Mouse (Mus musculus) kidney, embryonic 16.5 days (tissue): ENCODE data around the gene Hist1h2bm. TPM values are rescaled to one million over a fixed set of nuclear protein-coding genes. Genes with fewer than 3 reads are reported as not detected.
"Not testable (repeated sequence)": the region's sequence is repeated elsewhere in the genome, so short reads cannot be mapped to it uniquely, and the experiment has no call there.

Experiments
- ATAC-seq: fragments of 200-750 bp; cut with Nextera tagmentation; 2 replicates; pipeline ENCODE4 v1.8.0; 2017; ENCODE audit warnings: moderate TSS enrichment; ENCODE audit not compliant: low FRiP score, low TSS enrichment
- H3K27ac ChIP-seq: fragments of 300-500 bp; sonication (generic); 2 replicates; pipeline ENCODE4 v1.5.1; 2014; ENCODE audit warnings: low read length
- H3K27me3 ChIP-seq: fragments of 300-500 bp; sonication (generic); 2 replicates; pipeline ENCODE4 v1.6.1; 2014; ENCODE audit warnings: low read length, control low read depth, mixed read lengths; ENCODE audit not compliant: insufficient read depth
- H3K36me3 ChIP-seq: fragments of 300-500 bp; sonication (generic); 2 replicates; pipeline ENCODE4 v1.6.1; 2014; ENCODE audit warnings: low read length, control low read depth, mixed read lengths; ENCODE audit not compliant: insufficient read depth
- H3K4me1 ChIP-seq: fragments of 300-500 bp; sonication (generic); 2 replicates; pipeline ENCODE4 v1.6.1; 2014; ENCODE audit warnings: low read length, control low read depth, mixed read lengths; ENCODE audit not compliant: insufficient read depth
- H3K4me2 ChIP-seq: fragments of 300-500 bp; sonication (generic); replicated peaks from 2 replicates; pipeline ENCODE4 v1.6.1; 2014; ENCODE audit warnings: low read depth, low read length
- H3K4me3 ChIP-seq: fragments of 300-500 bp; sonication (generic); 2 replicates; pipeline ENCODE4 v1.5.1; 2014; ENCODE audit warnings: mild to moderate bottlenecking, low read length
- H3K9ac ChIP-seq: fragments of 300-500 bp; sonication (generic); replicated peaks from 2 replicates; pipeline ENCODE4 v1.6.1; 2014; ENCODE audit warnings: low read length
- H3K9me3 ChIP-seq: fragments of 300-500 bp; sonication (generic); 2 replicates; pipeline ENCODE4 v1.6.1; 2016; ENCODE audit warnings: low read length, control low read depth
- WGBS: fragments of 180-500 bp; shearing (Covaris S2); extraction: QIAGEN DNeasy Blood & Tissue Kit; methylation state at CpG from one replicate; pipeline ENCODE4 v1.1.7; 2014; 5-methylcytosine and 5-hydroxymethylcytosine counted together
- microRNA-seq: library from miRNA; unstranded; fragments of <30 nt; microRNA quantifications from one replicate; pipeline ENCODE4, GENCODE M21; 2016
- polyA plus RNA-seq: library from polyadenylated mRNA; unstranded; fragments of >200 nt; fragmentation: Nextera tagmentation; extraction: Ambion mirVana; gene quantifications from 2 replicates; pipeline ENCODE4 v1.2.1, GENCODE M21; 2015

Hist1h2bm gene
- polyA plus RNA-seq, 1 experiment from 2014 or later = 4.3 TPM

DNA sequence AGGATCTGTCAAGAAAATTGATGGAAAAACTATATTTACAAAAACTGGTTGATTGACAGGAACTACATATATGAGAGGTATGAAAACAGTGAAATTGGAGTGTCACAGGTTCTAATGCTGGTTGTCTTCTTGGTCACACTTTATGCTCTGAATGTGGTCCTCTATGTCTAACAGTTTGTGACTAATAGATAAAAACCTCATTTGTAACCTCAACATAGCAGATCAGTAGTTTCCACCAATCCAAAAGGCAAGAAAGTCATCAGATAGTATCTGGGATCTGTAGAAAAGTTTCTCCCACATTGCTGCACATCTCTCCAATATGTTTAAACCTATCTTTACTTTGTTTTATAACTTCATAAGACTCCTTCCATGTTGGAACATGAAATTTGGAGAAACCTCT is 29.6 kb downstream of the Hist1h2bm start:
- Histone ChIP-seq H3K27ac (no peak overlapping the region), H3K36me3 (no peaks in the 10 kb centered on the region), H3K4me3 (no peak overlapping the region), H3K9me3 (no peaks in the 10 kb centered on the region), H3K4me1 (peaks cover 34% of the 10 kb centered on the region), H3K27me3 (no peaks in the 10 kb centered on the region), H3K9ac (no peak overlapping the region), H3K4me2 (no peak overlapping the region)
- ATAC-seq = no peak

GRCm38 (mm10) chr13:21751827-21752226 is 30.0 kb downstream of the Hist1h2bm start:
- Histone ChIP-seq H3K27me3 (no peaks in the 10 kb centered on the region), H3K9ac (no peak overlapping the region; the same call in 1 of the 2 replicates), H3K9me3 (no peaks in the 10 kb centered on the region), H3K4me3 (no peak overlapping the region), H3K4me2 (peak overlapping the region; percentile 67), H3K36me3 (no peaks in the 10 kb centered on the region), H3K4me1 (peaks cover 34% of the 10 kb centered on the region), H3K27ac (peak overlapping the region; percentile 66)
- no peak for ATAC-seq
- WGBS = 66% methylated on average over 3 of the region's 3 CpGs

- 21% methylated on average over 3 of the region's 3 CpGs for WGBS
Observed at GRCm38 (mm10) chr13:21752356-21752755, 30.5 kb downstream of the Hist1h2bm start.

GRCm38 (mm10) chr13:21753051-21753523 is 31.2 kb downstream of the Hist1h2bm start:
- H3K4me2 ChIP-seq = peak overlapping the region; percentile 67
- H3K9ac ChIP-seq = peak overlapping the region; percentile 76
- peak overlapping the region; percentile 52 for H3K4me3 ChIP-seq
- H3K36me3 ChIP-seq = no peaks in the 10 kb centered on the region
- H3K4me1 ChIP-seq = peaks cover 30% of the 10 kb centered on the region
- no peak for ATAC-seq
- H3K9me3 ChIP-seq = no peaks in the 10 kb centered on the region
- WGBS = under 1% methylated on average over 10 of the region's 10 CpGs
- H3K27ac ChIP-seq = peak overlapping the region; percentile 96
- H3K27me3 ChIP-seq = no peaks in the 10 kb centered on the region

More at GRCm38 (mm10) chr13:21752356-21752755, 30.5 kb downstream of the Hist1h2bm start:
- Histone ChIP-seq H3K27me3 (no peaks in the 10 kb centered on the region), H3K4me1 (peaks cover 33% of the 10 kb centered on the region), H3K4me3 (peak overlapping the region; percentile 1; the same call in 1 of the 2 replicates), H3K9ac (peak overlapping the region; percentile 18), H3K9me3 (no peaks in the 10 kb centered on the region), H3K36me3 (no peaks in the 10 kb centered on the region), H3K4me2 (peak overlapping the region; percentile 67), H3K27ac (peak overlapping the region; percentile 66)
- no peak for ATAC-seq

DNA sequence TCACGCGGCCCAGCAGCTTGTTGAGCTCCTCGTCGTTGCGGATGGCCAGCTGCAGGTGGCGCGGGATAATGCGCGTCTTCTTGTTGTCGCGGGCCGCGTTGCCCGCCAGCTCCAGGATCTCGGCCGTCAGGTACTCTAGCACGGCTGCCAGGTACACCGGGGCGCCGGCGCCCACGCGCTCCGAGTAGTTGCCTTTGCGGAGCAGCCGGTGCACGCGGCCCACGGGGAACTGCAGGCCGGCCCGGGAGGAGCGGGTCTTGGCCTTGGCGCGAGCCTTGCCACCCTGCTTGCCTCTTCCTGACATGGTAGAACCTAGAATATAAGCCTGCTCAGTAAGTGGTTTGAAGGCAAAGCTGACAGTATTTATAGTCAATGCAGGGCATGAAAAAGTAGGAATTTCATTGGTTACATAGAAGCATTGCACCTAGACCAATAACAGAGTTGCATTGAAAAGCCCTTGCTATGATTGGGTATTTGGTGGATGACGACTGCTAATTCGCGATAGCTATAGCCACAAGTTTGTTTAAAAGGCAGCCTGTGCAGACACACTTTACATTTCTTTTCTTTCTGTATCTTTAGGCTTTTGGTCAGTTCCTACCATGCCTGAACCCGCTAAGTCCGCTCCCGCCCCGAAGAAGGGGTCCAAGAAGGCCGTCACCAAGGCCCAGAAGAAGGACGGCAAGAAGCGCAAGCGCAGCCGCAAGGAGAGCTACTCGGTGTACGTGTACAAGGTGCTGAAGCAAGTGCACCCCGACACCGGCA is 31.9 kb downstream of the Hist1h2bm start, which contains the start of the genes Hist1h2ak and Hist1h2bn:
Gene Hist1h2ak (minus strand): TSS at position 304 of the 762 bp plus-strand sequence.
Gene Hist1h2bn (plus strand): TSS at position 600 of the 762 bp plus-strand sequence.
- H3K9me3 ChIP-seq, H3K36me3 ChIP-seq, H3K27me3 ChIP-seq: not testable (repeated sequence)
- Histone ChIP-seq H3K27ac (peak within 1 kb of the TSS; percentile 96), H3K4me1 (peaks cover 30% of the 10 kb centered on the region), H3K4me3 (peak within 1 kb of the TSS; percentile 54), H3K4me2 (peak within 1 kb of the TSS; percentile 67), H3K9ac (peak within 1 kb of the TSS; percentile 76)
- peak; percentile 95 for ATAC-seq
- WGBS = 0% methylated on average over 29 of the region's 50 CpGs

GRCm38 (mm10) chr13:21754294-21755001 is 32.6 kb downstream of the Hist1h2bm start:
- H3K36me3 ChIP-seq, H3K27me3 ChIP-seq, H3K9me3 ChIP-seq, ATAC-seq: not testable (repeated sequence)
- H3K4me3 ChIP-seq = peak overlapping the region; percentile 54
- peak overlapping the region; percentile 67 for H3K4me2 ChIP-seq
- peak overlapping the region; percentile 74 for H3K9ac ChIP-seq
- peaks cover 24% of the 10 kb centered on the region for H3K4me1 ChIP-seq
- H3K27ac ChIP-seq = peak overlapping the region; percentile 96
- WGBS = 1% methylated on average over 15 of the region's 26 CpGs

DNA sequence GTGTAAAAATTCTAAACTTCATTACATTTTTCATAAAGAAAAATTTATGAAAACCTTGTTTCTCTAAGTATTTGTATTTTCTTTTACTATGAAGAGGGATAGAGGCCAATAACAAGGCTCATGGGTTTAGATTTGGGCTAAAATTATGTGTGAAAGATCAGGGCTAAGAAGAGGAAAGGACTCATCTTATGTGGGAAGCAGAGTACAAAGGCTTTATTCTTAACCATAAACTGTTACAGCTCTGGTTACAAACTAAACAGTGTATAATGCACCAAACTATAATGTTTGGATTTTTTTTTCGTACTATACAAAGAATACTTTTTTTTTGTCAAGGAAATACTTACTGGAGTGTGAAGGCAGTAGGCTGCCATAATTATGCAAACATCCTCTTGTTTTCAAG is 33.9 kb downstream of the Hist1h2bm start:
- no peak overlapping the region for H3K4me3 ChIP-seq
- no peak overlapping the region for H3K9ac ChIP-seq
- WGBS = 40% methylated on average over 1 of the region's 1 CpGs
- no peak for ATAC-seq
- no peaks in the 10 kb centered on the region for H3K36me3 ChIP-seq
- H3K4me2 ChIP-seq = peak overlapping the region; percentile 45; the same call in 1 of the 2 replicates
- peaks cover 23% of the 10 kb centered on the region for H3K4me1 ChIP-seq
- no peak overlapping the region for H3K27ac ChIP-seq
- H3K9me3 ChIP-seq = no peaks in the 10 kb centered on the region
- H3K27me3 ChIP-seq = no peaks in the 10 kb centered on the region

Small RNA genes lying within 50 kb of the gene (microRNA-seq; reads per million reads assigned to microRNA genes)
- not detected for gene Gm44357
- not detected for gene Gm44367
- gene Gm44454 = not detected

Other genes with a start within 250 kb of the Hist1h2bm start
- gene Zkscan4, start 243.1 kb upstream of the Hist1h2bm start, polyA plus RNA-seq = 4.5 TPM in 2 replicates
- not detected in 2 replicates for gene Gm10065, start 242.6 kb upstream of the Hist1h2bm start, polyA plus RNA-seq
- 0.46 and 1.6 TPM in 2 replicates for gene AK157302, start 226.8 kb upstream of the Hist1h2bm start, polyA plus RNA-seq
- 9.9 and 19.3 TPM in 2 replicates for gene Gm11273, start 220.6 kb upstream of the Hist1h2bm start, polyA plus RNA-seq
- 6.8 and 7.0 TPM in 2 replicates for gene Zkscan8, start 190.9 kb upstream of the Hist1h2bm start, polyA plus RNA-seq
- gene Olfr1366, start 179.2 kb upstream of the Hist1h2bm start, polyA plus RNA-seq = 0.16 and 0.17 TPM in 2 replicates
- not detected in 2 replicates for gene Olfr1535, start 162.2 kb upstream of the Hist1h2bm start, polyA plus RNA-seq
- gene Olfr1364, start 140.3 kb upstream of the Hist1h2bm start, polyA plus RNA-seq = not detected in 2 replicates
- gene Olfr1362, start 108.0 kb upstream of the Hist1h2bm start, polyA plus RNA-seq = not detected in 2 replicates
- gene Olfr11, start 79.5 kb upstream of the Hist1h2bm start, polyA plus RNA-seq = not detected in 2 replicates
- gene Olfr1361, start 58.7 kb upstream of the Hist1h2bm start, polyA plus RNA-seq = not detected in 2 replicates
- not detected in 2 replicates for gene Olfr1360, start 44.6 kb upstream of the Hist1h2bm start, polyA plus RNA-seq
- not detected in 2 replicates for gene Olfr1359, start 23.9 kb upstream of the Hist1h2bm start, polyA plus RNA-seq
- gene Hist1h2bl, start 5.9 kb upstream of the Hist1h2bm start, polyA plus RNA-seq = 1.9 and 3.8 TPM in 2 replicates
- 13.5 and 20.3 TPM in 2 replicates for gene Hist1h2ai, start 5.6 kb upstream of the Hist1h2bm start, polyA plus RNA-seq
- gene Hist1h3h, start 4.4 kb upstream of the Hist1h2bm start, polyA plus RNA-seq = 6.2 and 12.4 TPM in 2 replicates
- gene Hist1h4j, start 13.0 kb downstream of the Hist1h2bm start, polyA plus RNA-seq = 1.4 and 1.6 TPM in 2 replicates
- gene Hist1h4k, start 28.5 kb downstream of the Hist1h2bm start, polyA plus RNA-seq = 4.3 and 5.9 TPM in 2 replicates
- gene Hist1h2ak, start 31.8 kb downstream of the Hist1h2bm start, polyA plus RNA-seq = 24.4 and 25.9 TPM in 2 replicates
- gene Hist1h2bn, start 32.1 kb downstream of the Hist1h2bm start, polyA plus RNA-seq = 2.2 and 3.1 TPM in 2 replicates
- 17.4 and 17.8 TPM in 2 replicates for gene Hist1h1b, start 58.6 kb downstream of the Hist1h2bm start, polyA plus RNA-seq
- 98.9 and 117 TPM in 2 replicates for gene Hist1h3i, start 61.3 kb downstream of the Hist1h2bm start, polyA plus RNA-seq
- gene Hist1h2an, start 65.2 kb downstream of the Hist1h2bm start, polyA plus RNA-seq = 3.4 and 6.0 TPM in 2 replicates
- 2.0 and 2.2 TPM in 2 replicates for gene Hist1h2bp, start 65.4 kb downstream of the Hist1h2bm start, polyA plus RNA-seq
- gene Hist1h2bq, start 88.2 kb downstream of the Hist1h2bm start, polyA plus RNA-seq = 22.0 and 25.6 TPM in 2 replicates
- 2.1 TPM in 1 of 2 replicates, not detected in the other for gene Hist1h2ao, start 88.4 kb downstream of the Hist1h2bm start, polyA plus RNA-seq
- gene Hist1h4m, start 89.7 kb downstream of the Hist1h2bm start, polyA plus RNA-seq = not detected in 2 replicates
- gene Hist1h4n, start 110.2 kb downstream of the Hist1h2bm start, polyA plus RNA-seq = 13.6 and 14.5 TPM in 2 replicates
- gene Hist1h2ap, start 111.5 kb downstream of the Hist1h2bm start, polyA plus RNA-seq = 2,785 and 3,191 TPM in 2 replicates
- gene Hist1h2br, start 111.7 kb downstream of the Hist1h2bm start, polyA plus RNA-seq = 22.6 and 26.0 TPM in 2 replicates
- gene Zfp184, start 223.1 kb downstream of the Hist1h2bm start, polyA plus RNA-seq = 11.6 and 13.7 TPM in 2 replicates